Mouse (Mus musculus) spleen, adult 12 weeks (tissue): ENCODE data around the gene Cpne5.

Experiments used
- DNase-seq: peaks from one replicate; pipeline ENCODE4 v3.0.0; 2022; ENCODE audit warnings: low spot score

Cpne5 gene

DNA sequence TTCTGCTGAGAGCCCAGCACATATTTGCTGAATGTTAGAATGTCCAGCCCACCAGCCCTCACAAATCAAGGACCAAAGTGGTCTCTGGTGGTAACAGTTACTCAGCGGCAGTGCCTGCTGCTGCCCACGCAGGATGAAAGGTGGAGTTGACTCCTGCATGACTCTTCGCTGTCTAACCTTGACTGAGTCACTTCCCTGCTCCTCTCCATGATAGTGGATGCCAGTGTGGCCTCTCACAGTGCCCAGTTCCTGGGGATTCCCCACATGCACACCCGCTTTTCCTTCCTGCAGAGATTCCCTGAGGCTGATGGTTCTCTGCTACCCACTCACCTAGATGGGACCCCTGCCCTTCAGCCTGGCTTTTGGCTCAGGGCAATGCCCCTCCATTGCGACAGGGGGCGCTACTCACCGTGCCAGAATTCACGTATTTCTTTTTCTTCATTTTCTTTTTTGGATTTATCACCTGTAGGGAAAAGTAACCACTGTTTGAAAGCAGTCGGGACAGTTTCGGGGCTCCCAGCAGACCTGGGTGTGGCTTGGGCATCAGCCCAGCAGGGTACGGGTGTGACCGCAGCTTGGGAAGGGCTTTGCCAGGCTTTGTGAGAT is 68.9 kb downstream of the Cpne5 start:
- no peak for DNase-seq

GRCm38 (mm10) chr17:29168438-29168837 is 69.5 kb downstream of the Cpne5 start:
- DNase-seq: no peak

- DNase-seq: no peak
Observed at GRCm38 (mm10) chr17:29167371-29167770, 70.6 kb downstream of the Cpne5 start.

GRCm38 (mm10) chr17:29165967-29166578 is 71.9 kb downstream of the Cpne5 start:
- DNase-seq: no peak

DNA sequence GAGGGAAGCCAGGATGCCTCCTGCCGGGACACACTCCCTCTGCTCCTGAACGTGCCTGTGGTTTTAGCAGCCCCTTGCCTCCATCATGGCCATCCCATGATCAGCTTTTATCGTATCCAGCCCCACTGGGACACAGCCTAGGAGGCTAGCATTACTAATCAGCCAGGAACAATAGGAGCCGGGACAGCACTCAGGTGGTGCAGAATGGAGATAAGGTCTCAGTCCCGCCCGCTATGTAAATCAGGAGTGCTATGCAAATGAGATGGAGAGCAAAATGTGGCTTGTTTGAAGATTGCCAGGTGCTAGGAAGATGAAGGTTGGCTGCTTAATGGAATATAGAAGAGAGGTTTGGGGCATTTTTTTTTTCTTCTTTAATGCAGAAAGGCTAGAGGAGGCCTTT is 72.5 kb downstream of the Cpne5 start:
- no peak for DNase-seq

DNA sequence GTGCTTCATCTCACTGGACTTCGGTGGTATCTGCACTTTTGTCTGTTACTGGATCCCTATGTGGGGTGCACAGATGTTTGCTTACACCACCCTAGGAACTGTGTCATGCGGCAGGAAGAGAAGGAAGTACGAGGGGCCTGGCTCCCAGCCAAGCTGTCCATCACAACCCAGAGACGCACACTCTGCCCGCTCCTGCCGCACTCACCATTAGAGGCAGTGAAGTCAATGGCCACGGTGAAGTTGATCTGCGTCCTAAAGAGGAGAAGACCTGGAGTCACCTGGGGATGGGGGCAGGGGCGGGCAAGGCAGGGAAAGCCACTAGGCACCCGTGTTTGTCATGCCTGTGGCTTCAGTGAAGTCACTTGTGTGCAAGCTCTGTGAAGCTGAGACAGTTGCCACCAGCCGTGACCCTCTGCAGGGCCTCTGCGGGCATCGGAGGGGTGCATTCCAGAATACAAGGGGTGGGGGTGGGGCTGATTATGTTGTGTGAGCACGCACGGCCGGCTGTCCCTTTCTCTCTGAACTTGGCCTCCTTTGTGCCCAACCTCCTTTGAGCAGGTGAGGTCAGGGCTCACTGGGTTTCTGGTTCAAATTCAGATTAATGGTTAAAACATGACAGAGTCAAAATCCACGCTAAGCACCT is 73.4 kb downstream of the Cpne5 start:
- DNase-seq: no peak

DNA sequence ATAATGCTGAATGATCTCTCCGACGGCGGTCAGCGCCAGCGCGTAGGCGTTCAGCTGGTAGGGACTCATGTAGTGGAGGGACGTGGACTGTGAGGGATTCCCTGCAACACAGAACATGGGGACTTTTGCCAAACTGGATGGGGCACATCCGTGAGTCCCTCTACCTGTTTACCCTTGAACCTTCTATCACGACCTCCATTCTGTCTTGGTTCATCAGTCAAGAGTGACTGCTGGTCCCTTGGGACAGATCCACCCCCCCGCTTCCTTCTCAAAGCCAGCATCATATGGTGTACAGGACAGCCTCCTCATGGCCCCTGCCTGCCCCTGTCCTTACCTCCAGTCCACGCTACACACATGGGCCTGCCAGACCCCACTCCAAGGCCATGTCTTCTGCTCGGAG is 75.6 kb downstream of the Cpne5 start:
- DNase-seq: no peak

DNA sequence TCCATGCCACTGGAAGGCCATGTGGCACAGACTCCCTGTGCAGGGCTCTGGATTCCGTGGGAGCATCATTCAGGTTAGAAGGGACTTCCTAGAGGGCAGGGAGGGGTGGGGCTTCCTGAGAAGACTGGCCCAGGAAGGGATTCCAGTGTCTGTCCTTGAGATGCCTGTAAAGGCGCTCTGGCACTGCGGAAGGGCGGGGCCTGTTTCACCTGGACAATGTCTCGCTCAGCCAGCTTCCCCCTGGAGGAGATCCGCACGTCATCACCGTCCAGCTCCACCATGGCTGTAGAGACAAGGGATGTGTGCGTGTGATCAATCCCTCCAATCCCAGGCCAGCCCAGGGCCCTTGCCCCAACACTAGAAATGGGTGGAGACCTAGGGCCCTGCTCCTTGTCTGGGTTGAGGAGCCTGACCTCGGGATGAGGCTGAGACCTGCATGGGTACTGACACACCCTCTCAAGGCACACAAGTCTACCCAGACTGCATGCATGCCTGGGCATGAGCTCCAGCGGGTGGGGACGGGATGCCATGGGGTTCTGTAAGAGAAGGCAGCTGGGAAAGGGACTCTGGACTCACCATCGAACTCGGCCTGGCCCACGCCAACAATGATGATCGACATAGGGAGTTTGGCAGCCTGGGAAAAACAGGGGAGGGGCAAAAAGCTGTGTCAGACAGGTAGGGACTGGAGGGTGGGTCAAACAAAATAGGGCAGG is 78.1 kb downstream of the Cpne5 start:
- no peak for DNase-seq

GRCm38 (mm10) chr17:29159320-29159719 is 78.6 kb downstream of the Cpne5 start:
- no peak for DNase-seq

- DNase-seq: no peak
Observed at GRCm38 (mm10) chr17:29158899-29159298, 79.1 kb downstream of the Cpne5 start.

GRCm38 (mm10) chr17:29156866-29157265 is 81.1 kb downstream of the Cpne5 start:
- no peak for DNase-seq

DNA sequence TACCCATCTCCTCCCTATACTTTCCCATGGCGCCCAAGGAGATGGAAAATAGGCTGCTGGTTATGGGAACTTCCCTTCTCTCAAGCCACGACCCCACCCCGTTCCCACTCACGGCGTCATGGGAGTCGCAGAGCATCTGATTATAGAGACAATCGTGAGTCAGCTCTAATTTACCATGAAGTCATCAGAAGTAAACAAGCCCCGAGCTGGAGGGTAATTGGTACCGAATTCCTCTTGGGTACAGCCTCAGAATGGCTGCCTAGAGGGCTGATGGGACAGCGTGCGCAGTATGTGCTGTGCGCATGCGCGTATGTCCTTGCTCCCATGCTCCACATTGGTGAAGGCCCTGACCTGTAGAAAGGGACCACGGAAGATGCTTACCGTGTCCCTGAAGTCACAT is 81.6 kb downstream of the Cpne5 start:
- DNase-seq: no peak

DNA sequence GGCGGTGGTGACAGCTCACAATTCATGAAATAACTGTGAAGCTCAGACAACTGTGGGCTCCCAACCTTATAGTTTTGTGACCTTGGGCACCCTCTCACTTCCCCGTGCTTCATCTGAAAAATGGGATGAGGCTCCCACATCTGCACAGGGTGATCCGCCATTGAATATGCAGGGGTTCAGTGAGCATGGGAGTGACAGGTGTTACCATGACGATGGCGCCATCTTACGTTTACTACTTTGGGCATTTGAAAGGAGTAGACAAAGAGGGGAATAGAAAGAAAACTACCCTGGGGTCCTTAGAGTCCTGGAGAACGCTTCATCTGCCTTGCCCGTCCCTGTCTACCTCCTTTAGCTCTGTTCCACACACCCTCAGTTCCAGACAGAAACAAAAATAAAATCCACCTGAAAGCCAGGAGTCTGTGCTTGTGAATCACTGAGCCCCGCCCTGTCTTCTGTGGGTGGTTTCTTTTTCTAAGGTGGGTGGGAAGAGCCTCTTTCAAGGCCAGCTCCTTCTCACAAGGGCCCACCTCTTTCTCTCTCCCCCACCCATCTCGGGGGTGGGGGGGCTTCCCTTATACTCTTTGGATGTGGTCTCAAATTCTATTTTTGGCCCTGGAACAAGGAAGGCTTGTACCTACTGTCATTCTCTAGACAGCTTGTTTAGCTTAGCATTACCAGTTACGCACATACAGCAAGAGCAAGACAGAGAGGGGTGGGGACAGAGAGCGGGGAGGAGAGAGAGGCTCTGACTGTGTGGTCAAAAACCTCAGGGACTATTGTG is 82.4 kb downstream of the Cpne5 start:
- no peak for DNase-seq

DNA sequence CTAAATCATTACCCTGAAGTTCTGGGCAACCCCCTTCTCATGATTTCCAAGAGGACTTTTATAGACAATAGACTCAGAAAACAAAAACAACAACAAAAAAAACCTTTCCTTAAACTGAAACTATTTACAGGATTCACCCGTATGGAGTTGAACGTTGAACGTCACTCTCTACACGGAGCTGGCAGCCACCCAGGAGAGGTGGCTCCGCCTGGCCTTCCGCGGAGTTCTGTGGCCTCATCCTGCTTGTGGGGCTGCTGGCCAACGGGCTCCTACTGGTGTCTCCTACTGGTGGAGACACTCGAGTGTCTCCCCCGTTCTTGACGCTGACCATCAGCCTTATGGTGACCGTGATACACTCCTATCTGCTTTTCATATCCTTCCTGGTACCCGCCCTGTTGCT is 83.7 kb downstream of the Cpne5 start:
- no peak for DNase-seq

GRCm38 (mm10) chr17:29152547-29152946 is 85.4 kb downstream of the Cpne5 start:
- DNase-seq: no peak

- DNase-seq: no peak
Observed at GRCm38 (mm10) chr17:29149766-29150165, 88.2 kb downstream of the Cpne5 start.

GRCm38 (mm10) chr17:29147773-29148172 is 90.2 kb downstream of the Cpne5 start:
- DNase-seq: no peak

GRCm38 (mm10) chr17:29147273-29147672 is 90.7 kb downstream of the Cpne5 start:
- no peak for DNase-seq

GRCm38 (mm10) chr17:29145101-29145500 is 92.9 kb downstream of the Cpne5 start:
- DNase-seq: no peak

DNA sequence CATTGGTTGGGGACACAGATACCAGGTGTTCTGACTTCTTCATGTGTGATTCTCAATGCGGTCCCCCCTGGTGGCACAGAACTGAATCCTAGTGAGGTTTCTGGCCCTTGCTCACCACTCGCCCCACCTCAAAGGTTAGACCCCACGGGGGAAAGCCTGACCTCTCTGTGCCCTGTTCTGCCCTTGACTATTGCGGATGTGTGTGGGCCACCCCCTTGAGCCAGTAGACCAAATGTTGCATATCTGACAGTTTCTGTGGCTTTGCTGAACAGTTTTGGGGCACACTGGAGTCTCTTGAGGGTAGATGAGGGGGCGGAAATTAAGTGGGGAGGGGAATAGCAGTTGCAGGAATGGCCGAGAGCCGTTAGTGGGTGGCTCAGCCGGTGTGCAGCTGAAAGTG is 94.7 kb downstream of the Cpne5 start:
- peak; percentile 22 for DNase-seq

DNA sequence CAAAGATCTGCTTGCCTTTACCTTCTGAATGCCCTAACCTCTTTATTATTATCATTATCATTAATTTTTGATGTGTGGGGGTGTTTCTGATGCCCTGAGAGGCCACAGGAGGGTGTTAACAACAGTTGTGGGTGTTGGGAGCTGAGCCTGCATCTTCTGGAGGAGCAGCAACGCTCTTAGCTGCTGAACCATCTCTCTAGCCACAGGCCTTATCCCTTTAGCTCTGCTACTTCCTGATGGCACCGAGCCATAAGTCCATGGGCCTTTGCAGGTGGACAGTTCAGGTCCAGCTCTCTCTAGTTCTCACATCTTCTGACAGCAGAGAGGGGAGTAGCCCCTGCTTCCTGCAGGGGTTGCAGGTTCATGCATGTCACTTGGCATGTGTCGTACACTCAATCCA is 96.4 kb downstream of the Cpne5 start:
- no peak for DNase-seq

- no peak for DNase-seq
Observed at GRCm38 (mm10) chr17:29137906-29138305, 100.1 kb downstream of the Cpne5 start.
